Mouse (Mus musculus): Measurements from ENCODE around the gene Bpifb1.
"Not testable (repeated sequence)": the region's sequence is repeated elsewhere in the genome, so short reads cannot be mapped to it uniquely, and the experiment has no call there.

The Bpifb1 gene

GRCm38 (mm10) chr2:154211881-154212280 is 21.3 kb downstream of the Bpifb1 start:
- DNase-seq (ENCODE audit: low spot score in 2 of 2), result peak; percentile 62 to 77

- peak in 1 of 2 experiments; percentile 20 for DNase-seq (ENCODE audit: low spot score in 2 of 2)
Measured at GRCm38 (mm10) chr2:154215191-154215590, 24.6 kb downstream of the Bpifb1 start.

GRCm38 (mm10) chr2:154219950-154220349 is 29.3 kb downstream of the Bpifb1 start:
- DNase-seq (ENCODE audit: low spot score in 2 of 2), result no peak

DNA sequence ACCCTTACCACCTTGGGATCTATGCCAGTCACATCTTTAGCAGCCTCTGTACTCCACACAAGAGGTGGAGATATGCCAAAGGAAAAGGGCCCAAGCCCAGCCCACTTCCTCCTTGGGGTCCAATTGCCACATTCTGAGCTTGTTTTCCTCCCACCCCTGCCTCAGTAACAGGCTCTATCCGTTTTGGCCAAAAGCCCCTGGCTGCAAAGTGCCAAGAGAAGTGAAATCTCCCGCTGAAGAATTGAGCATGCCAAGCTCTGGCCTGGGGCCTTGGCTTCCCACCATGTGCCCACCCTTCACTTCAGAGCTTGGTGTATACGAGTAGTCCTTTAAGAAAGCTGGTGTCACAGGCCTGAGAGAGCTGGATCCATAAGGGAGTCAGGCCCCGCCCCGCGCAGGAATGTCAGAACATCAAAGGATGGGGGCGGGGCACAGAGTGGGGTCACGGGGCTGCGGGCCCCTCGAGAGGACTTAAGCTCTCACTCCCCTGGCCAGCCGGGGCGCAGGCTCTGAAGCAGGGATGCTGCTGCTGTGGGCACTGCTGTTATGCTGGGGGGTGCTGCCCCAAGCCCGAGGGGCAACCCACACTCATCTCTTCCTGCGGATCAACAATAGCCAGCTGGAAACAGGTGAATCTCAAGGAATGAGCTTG is 32.8 kb downstream of the Bpifb1 start, which contains the start of gene Bpifb5:
Gene Bpifb5, plus strand, starts transcription at position 478 of the 652 bp plus-strand sequence.
- DNase-seq (ENCODE audit: low spot score in 2 of 2), result no peak

- DNase-seq (ENCODE audit: low spot score in 2 of 2), result no peak
Measured at GRCm38 (mm10) chr2:154223917-154224273, 33.3 kb downstream of the Bpifb1 start.

GRCm38 (mm10) chr2:154226991-154227390 is 36.4 kb downstream of the Bpifb1 start:
- no peak for DNase-seq (ENCODE audit: low spot score in 2 of 2)

DNA sequence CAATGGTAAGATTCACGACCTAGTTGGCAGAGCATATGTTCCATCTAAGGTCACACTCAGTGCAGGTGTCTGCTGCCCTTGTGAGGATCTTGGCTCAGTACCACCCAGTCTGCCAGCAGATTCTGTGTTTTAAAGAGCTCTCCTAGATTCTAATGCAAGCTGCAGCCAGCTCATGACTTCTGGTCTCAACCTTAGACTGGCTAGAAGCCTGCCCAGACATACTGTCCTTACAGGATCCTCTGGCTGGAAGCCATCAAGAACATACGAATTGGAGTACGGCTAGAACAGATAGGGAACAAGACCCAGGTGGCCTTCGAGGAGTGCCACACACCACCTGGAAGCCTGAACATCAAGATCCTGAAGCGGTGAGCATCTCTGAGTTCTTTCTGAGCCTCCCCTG is 37.2 kb downstream of the Bpifb1 start:
- DNase-seq (ENCODE audit: low spot score in 2 of 2), result no peak

DNA sequence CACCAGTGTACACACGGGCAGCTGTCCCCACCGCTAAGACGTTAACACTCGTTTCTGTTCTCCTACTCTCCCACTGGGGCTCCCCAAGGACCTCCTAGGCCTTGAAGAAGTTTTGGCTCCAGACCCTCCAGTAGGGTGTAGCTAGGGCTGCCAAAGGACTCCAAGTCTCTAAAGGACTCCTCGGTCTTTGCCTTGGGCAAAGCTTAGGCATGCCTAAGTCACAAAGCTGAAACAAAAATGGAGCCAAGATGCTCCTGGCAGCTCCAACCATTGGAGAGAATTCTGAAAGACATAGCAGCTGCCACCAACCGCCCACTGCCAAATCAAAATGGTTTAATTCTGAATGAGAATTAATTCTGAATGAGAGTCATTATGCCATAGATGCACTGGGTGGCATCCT is 42.8 kb downstream of the Bpifb1 start:
- no peak for DNase-seq (ENCODE audit: low spot score in 2 of 2)

GRCm38 (mm10) chr2:154240771-154241170 is 50.2 kb downstream of the Bpifb1 start:
- no peak for DNase-seq (ENCODE audit: low spot score in 2 of 2)

DNA sequence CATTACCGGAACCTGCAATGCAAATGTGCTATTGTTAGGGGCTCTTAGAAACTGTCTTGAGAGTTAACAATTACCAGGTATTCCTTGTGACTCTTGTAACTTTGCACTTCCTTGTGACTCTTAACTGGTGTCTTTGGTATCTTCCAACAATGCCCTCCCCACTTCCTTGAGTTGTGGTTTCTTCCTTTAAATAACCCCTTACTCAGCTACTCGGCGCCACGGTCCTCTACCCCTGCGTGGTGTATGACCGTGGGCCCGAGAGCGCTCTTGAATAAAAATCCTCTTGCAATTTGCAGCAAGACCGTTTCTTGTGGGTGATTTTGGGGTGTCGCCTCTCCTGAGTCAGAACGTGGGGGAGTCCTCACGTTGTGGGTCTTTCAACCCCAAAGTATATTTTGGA is 52.1 kb downstream of the Bpifb1 start:
- DNase-seq (ENCODE audit: low spot score in 2 of 2), result not testable (repeated sequence)

- DNase-seq (ENCODE audit: low spot score in 2 of 2), result peak; percentile 65 to 71
Measured at GRCm38 (mm10) chr2:154243356-154244036, 52.9 kb downstream of the Bpifb1 start.

- DNase-seq (ENCODE audit: low spot score in 2 of 2), result no peak
Measured at GRCm38 (mm10) chr2:154245322-154245721, 54.7 kb downstream of the Bpifb1 start.

- not testable (repeated sequence) for DNase-seq (ENCODE audit: low spot score in 2 of 2)
Measured at GRCm38 (mm10) chr2:154255254-154255653, 64.6 kb downstream of the Bpifb1 start.

DNA sequence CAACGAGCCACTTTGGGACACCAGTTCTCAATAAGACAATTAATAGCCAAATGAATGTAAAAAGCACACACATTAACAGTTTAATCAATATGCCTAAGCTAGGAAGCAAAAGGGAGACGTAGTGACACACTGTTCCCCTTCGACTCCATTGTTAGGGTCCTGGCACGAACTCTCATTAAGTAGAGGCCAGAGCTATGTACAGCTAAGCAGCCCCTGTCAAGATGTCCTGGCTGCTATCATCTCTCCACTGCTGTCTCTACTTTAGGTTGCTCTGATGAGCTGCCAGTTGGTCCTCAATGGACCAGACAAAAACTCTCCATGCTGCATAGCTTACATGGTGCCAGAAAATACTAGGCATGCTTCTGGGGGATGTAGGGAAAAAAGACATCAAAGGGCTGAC is 65.2 kb downstream of the Bpifb1 start:
- DNase-seq (ENCODE audit: low spot score in 2 of 2), result no peak

- not testable (repeated sequence) for DNase-seq (ENCODE audit: low spot score in 2 of 2)
Measured at GRCm38 (mm10) chr2:154257554-154257953, 66.9 kb downstream of the Bpifb1 start, which contains the start of gene Bpifb9a. Gene Bpifb9a (plus strand): TSS chr2:154257854.

- not testable (repeated sequence) for DNase-seq (ENCODE audit: low spot score in 2 of 2)
Measured at GRCm38 (mm10) chr2:154264397-154264796, 73.8 kb downstream of the Bpifb1 start.
